Mouse (Mus musculus): Measurements from ENCODE around the gene Arid2.
"Not testable (repeated sequence)": the region's sequence is repeated elsewhere in the genome, so short reads cannot be mapped to it uniquely, and the experiment has no call there.

Gene Arid2

GRCm38 (mm10) chr15:96286015-96286934 is 1.0 kb upstream of the Arid2 start:
- DNase-seq (ENCODE audit: low read depth, low spot score): peak; percentile 89

- no peak for DNase-seq (ENCODE audit: low read depth, low spot score)
Observed at GRCm38 (mm10) chr15:96286935-96287292, 404 bp upstream of the Arid2 start.

- DNase-seq (ENCODE audit: low read depth, low spot score): peak; percentile 80
Observed at GRCm38 (mm10) chr15:96287976-96288835, 888 bp downstream of the Arid2 start.

- DNase-seq (ENCODE audit: low read depth, low spot score): no peak
Observed at GRCm38 (mm10) chr15:96288836-96289390, 1.6 kb downstream of the Arid2 start.

- DNase-seq (ENCODE audit: low read depth, low spot score): no peak
Observed at GRCm38 (mm10) chr15:96290001-96290400, 2.7 kb downstream of the Arid2 start.

GRCm38 (mm10) chr15:96293444-96293843 is 6.1 kb downstream of the Arid2 start:
- DNase-seq (ENCODE audit: low read depth, low spot score): no peak

GRCm38 (mm10) chr15:96297078-96297590 is 9.8 kb downstream of the Arid2 start:
- no peak for DNase-seq (ENCODE audit: low read depth, low spot score)

GRCm38 (mm10) chr15:96297623-96298188 is 10.4 kb downstream of the Arid2 start:
- DNase-seq (ENCODE audit: low read depth, low spot score): no peak

- no peak for DNase-seq (ENCODE audit: low read depth, low spot score)
Observed at GRCm38 (mm10) chr15:96309310-96309709, 22.0 kb downstream of the Arid2 start.

- DNase-seq (ENCODE audit: low read depth, low spot score): no peak
Observed at GRCm38 (mm10) chr15:96312902-96313301, 25.6 kb downstream of the Arid2 start.

GRCm38 (mm10) chr15:96315664-96316063 is 28.3 kb downstream of the Arid2 start:
- DNase-seq (ENCODE audit: low read depth, low spot score): no peak

- DNase-seq (ENCODE audit: low read depth, low spot score): no peak
Observed at GRCm38 (mm10) chr15:96319335-96319734, 32.0 kb downstream of the Arid2 start.

- DNase-seq (ENCODE audit: low read depth, low spot score): no peak
Observed at GRCm38 (mm10) chr15:96325726-96326328, 38.5 kb downstream of the Arid2 start.

- not testable (repeated sequence) for DNase-seq (ENCODE audit: low read depth, low spot score)
Observed at GRCm38 (mm10) chr15:96328722-96329121, 41.4 kb downstream of the Arid2 start.

- no peak for DNase-seq (ENCODE audit: low read depth, low spot score)
Observed at GRCm38 (mm10) chr15:96330536-96330935, 43.2 kb downstream of the Arid2 start.

- no peak for DNase-seq (ENCODE audit: low read depth, low spot score)
Observed at GRCm38 (mm10) chr15:96332468-96333213, 45.3 kb downstream of the Arid2 start.

- peak; percentile 93 for DNase-seq (ENCODE audit: low read depth, low spot score)
Observed at GRCm38 (mm10) chr15:96333350-96333749, 46.0 kb downstream of the Arid2 start.

- DNase-seq (ENCODE audit: low read depth, low spot score): no peak
Observed at GRCm38 (mm10) chr15:96340924-96341323, 53.6 kb downstream of the Arid2 start.

GRCm38 (mm10) chr15:96342097-96342496 is 54.8 kb downstream of the Arid2 start:
- peak; percentile 37 for DNase-seq (ENCODE audit: low read depth, low spot score)

- DNase-seq (ENCODE audit: low read depth, low spot score): no peak
Observed at GRCm38 (mm10) chr15:96342871-96343270, 55.6 kb downstream of the Arid2 start.
